Mouse (Mus musculus) limb, embryonic 15.5 days (tissue): ENCODE data around the gene Garnl3. TPM values are rescaled to one million over a fixed set of nuclear protein-coding genes. Genes with fewer than 3 reads are reported as not detected.

Experiments
- ATAC-seq: fragments of 200-750 bp; cut with Nextera tagmentation; 2 replicates; pipeline ENCODE4 v1.8.0; 2017; ENCODE audit warnings: low read depth, moderate TSS enrichment; ENCODE audit not compliant: insufficient number of reproducible peaks, low FRiP score, low TSS enrichment
- H3K27ac ChIP-seq: fragments of 300-500 bp; sonication (generic); 2 replicates; pipeline ENCODE4 v1.5.1; 2015; ENCODE audit warnings: moderate library complexity, mild to moderate bottlenecking, inconsistent platforms
- H3K27me3 ChIP-seq: fragments of 300-500 bp; sonication (generic); 2 replicates; pipeline ENCODE4 v1.6.1; 2015; ENCODE audit warnings: inconsistent platforms
- H3K36me3 ChIP-seq: fragments of 300-500 bp; sonication (generic); 2 replicates; pipeline ENCODE4 v1.6.1; 2015; ENCODE audit warnings: inconsistent platforms
- H3K4me1 ChIP-seq: fragments of 300-500 bp; sonication (generic); 2 replicates; pipeline ENCODE4 v1.6.1; 2015; ENCODE audit warnings: inconsistent platforms
- H3K4me2 ChIP-seq: fragments of 300-500 bp; sonication (generic); 2 replicates; pipeline ENCODE4 v1.6.1; 2015; ENCODE audit warnings: mild to moderate bottlenecking, inconsistent platforms
- H3K4me3 ChIP-seq: fragments of 300-500 bp; sonication (generic); 2 replicates; pipeline ENCODE4 v1.5.1; 2015; ENCODE audit warnings: mild to moderate bottlenecking, inconsistent platforms
- H3K9ac ChIP-seq: fragments of 300-500 bp; sonication (generic); 2 replicates; pipeline ENCODE4 v1.6.1; 2015; ENCODE audit warnings: inconsistent platforms
- H3K9me3 ChIP-seq: fragments of 300-500 bp; sonication (generic); 2 replicates; pipeline ENCODE4 v1.6.1; 2016; ENCODE audit warnings: inconsistent platforms
- WGBS: fragments of 180-500 bp; shearing (Covaris S2); methylation state at CpG from one replicate; pipeline ENCODE4 v1.1.7; 2015; 5-methylcytosine and 5-hydroxymethylcytosine counted together
- polyA plus RNA-seq: library from polyadenylated mRNA; unstranded; fragments of >200 nt; fragmentation: Nextera tagmentation; extraction: Ambion mirVana; gene quantifications from 2 replicates; pipeline ENCODE4 v1.2.1, GENCODE M21; 2015

The Garnl3 gene
- polyA plus RNA-seq, 1 experiment from 2014 or later: 8.8 TPM

GRCm38 (mm10) chr2:33005041-33005440 is 126.4 kb downstream of the Garnl3 start:
- no peaks in the 10 kb centered on the region for H3K27me3 ChIP-seq
- no peak overlapping the region for H3K4me3 ChIP-seq
- H3K9ac ChIP-seq: no peak overlapping the region
- WGBS: 56% methylated on average over 5 of the region's 5 CpGs
- no peak for ATAC-seq
- no peaks in the 10 kb centered on the region for H3K4me1 ChIP-seq
- H3K4me2 ChIP-seq: no peak overlapping the region
- no peak overlapping the region for H3K27ac ChIP-seq
- peaks cover 6% of the 10 kb centered on the region; the same call in 1 of the 2 replicates for H3K36me3 ChIP-seq
- H3K9me3 ChIP-seq: no peaks in the 10 kb centered on the region

GRCm38 (mm10) chr2:33002144-33002543 is 129.3 kb downstream of the Garnl3 start:
- H3K9ac ChIP-seq: no peak overlapping the region
- H3K36me3 ChIP-seq: peaks cover 6% of the 10 kb centered on the region; the same call in 1 of the 2 replicates
- no peaks in the 10 kb centered on the region for H3K9me3 ChIP-seq
- no peaks in the 10 kb centered on the region for H3K4me1 ChIP-seq
- ATAC-seq: no peak
- no peak overlapping the region for H3K27ac ChIP-seq
- H3K4me3 ChIP-seq: no peak overlapping the region
- 78% methylated on average over 7 of the region's 7 CpGs for WGBS
- H3K27me3 ChIP-seq: no peaks in the 10 kb centered on the region
- no peak overlapping the region for H3K4me2 ChIP-seq

- no peak overlapping the region for H3K4me2 ChIP-seq
- no peaks in the 10 kb centered on the region for H3K9me3 ChIP-seq
- H3K4me1 ChIP-seq: no peaks in the 10 kb centered on the region
- 86% methylated on average over 2 of the region's 2 CpGs for WGBS
- no peak overlapping the region for H3K9ac ChIP-seq
- H3K27me3 ChIP-seq: no peaks in the 10 kb centered on the region
- ATAC-seq: no peak
- H3K36me3 ChIP-seq: no peaks in the 10 kb centered on the region
- H3K27ac ChIP-seq: no peak overlapping the region
- H3K4me3 ChIP-seq: no peak overlapping the region
Observed at GRCm38 (mm10) chr2:32999752-33000151, 131.7 kb downstream of the Garnl3 start.

- WGBS: 66% methylated on average over 4 of the region's 4 CpGs
- Histone ChIP-seq H3K9ac (no peak overlapping the region), H3K9me3 (no peaks in the 10 kb centered on the region), H3K4me1 (no peaks in the 10 kb centered on the region), H3K27me3 (no peaks in the 10 kb centered on the region), H3K4me2 (no peak overlapping the region), H3K27ac (no peak overlapping the region), H3K4me3 (no peak overlapping the region), H3K36me3 (no peaks in the 10 kb centered on the region)
- no peak for ATAC-seq
Observed at GRCm38 (mm10) chr2:32997792-32998191, 133.7 kb downstream of the Garnl3 start.

GRCm38 (mm10) chr2:32997081-32997480 is 134.4 kb downstream of the Garnl3 start:
- Histone ChIP-seq H3K27ac (no peak overlapping the region), H3K9ac (no peak overlapping the region), H3K4me1 (no peaks in the 10 kb centered on the region), H3K9me3 (no peaks in the 10 kb centered on the region), H3K36me3 (no peaks in the 10 kb centered on the region), H3K4me2 (no peak overlapping the region), H3K27me3 (no peaks in the 10 kb centered on the region), H3K4me3 (no peak overlapping the region)
- WGBS: 77% methylated on average over 6 of the region's 6 CpGs
- no peak for ATAC-seq

- Histone ChIP-seq H3K9ac (no peak overlapping the region), H3K27me3 (no peaks in the 10 kb centered on the region), H3K9me3 (no peaks in the 10 kb centered on the region), H3K36me3 (no peaks in the 10 kb centered on the region), H3K27ac (no peak overlapping the region), H3K4me3 (no peak overlapping the region), H3K4me1 (no peaks in the 10 kb centered on the region), H3K4me2 (no peak overlapping the region)
- WGBS: 62% methylated on average over 6 of the region's 6 CpGs
- no peak for ATAC-seq
Observed at GRCm38 (mm10) chr2:32992130-32992529, 139.3 kb downstream of the Garnl3 start.

- no peaks in the 10 kb centered on the region for H3K4me1 ChIP-seq
- no peaks in the 10 kb centered on the region for H3K9me3 ChIP-seq
- H3K9ac ChIP-seq: no peak overlapping the region
- H3K4me2 ChIP-seq: no peak overlapping the region
- ATAC-seq: no peak
- 67% methylated on average over 13 of the region's 13 CpGs for WGBS
- no peaks in the 10 kb centered on the region for H3K36me3 ChIP-seq
- H3K27me3 ChIP-seq: no peaks in the 10 kb centered on the region
- no peak overlapping the region for H3K4me3 ChIP-seq
- no peak overlapping the region for H3K27ac ChIP-seq
Observed at GRCm38 (mm10) chr2:32990167-32990832, 141.2 kb downstream of the Garnl3 start.

GRCm38 (mm10) chr2:32989376-32989775 is 142.1 kb downstream of the Garnl3 start:
- Histone ChIP-seq H3K27me3 (no peaks in the 10 kb centered on the region), H3K9me3 (no peaks in the 10 kb centered on the region), H3K4me2 (no peak overlapping the region), H3K4me3 (no peak overlapping the region), H3K36me3 (no peaks in the 10 kb centered on the region), H3K27ac (no peak overlapping the region), H3K4me1 (no peaks in the 10 kb centered on the region), H3K9ac (no peak overlapping the region)
- WGBS: 58% methylated on average over 3 of the region's 3 CpGs
- ATAC-seq: no peak

GRCm38 (mm10) chr2:32985844-32986243 is 145.6 kb downstream of the Garnl3 start:
- no peak overlapping the region for H3K4me3 ChIP-seq
- peaks cover 17% of the 10 kb centered on the region for H3K4me1 ChIP-seq
- WGBS: 62% methylated on average over 8 of the region's 8 CpGs
- ATAC-seq: no peak
- no peak overlapping the region for H3K9ac ChIP-seq
- H3K4me2 ChIP-seq: no peak overlapping the region
- no peaks in the 10 kb centered on the region for H3K36me3 ChIP-seq
- no peak overlapping the region for H3K27ac ChIP-seq
- no peaks in the 10 kb centered on the region for H3K9me3 ChIP-seq
- H3K27me3 ChIP-seq: no peaks in the 10 kb centered on the region

- peaks cover 19% of the 10 kb centered on the region for H3K4me1 ChIP-seq
- H3K27ac ChIP-seq: no peak overlapping the region
- 44% methylated on average over 6 of the region's 6 CpGs for WGBS
- ATAC-seq: no peak
- H3K9me3 ChIP-seq: no peaks in the 10 kb centered on the region
- H3K27me3 ChIP-seq: no peaks in the 10 kb centered on the region
- no peak overlapping the region for H3K4me2 ChIP-seq
- no peak overlapping the region for H3K9ac ChIP-seq
- H3K36me3 ChIP-seq: no peaks in the 10 kb centered on the region
- no peak overlapping the region for H3K4me3 ChIP-seq
Observed at GRCm38 (mm10) chr2:32983617-32984016, 147.8 kb downstream of the Garnl3 start.

- no peaks in the 10 kb centered on the region for H3K9me3 ChIP-seq
- H3K4me1 ChIP-seq: peaks cover 19% of the 10 kb centered on the region
- ATAC-seq: no peak
- WGBS: 6% methylated on average over 4 of the region's 4 CpGs
- H3K9ac ChIP-seq: no peak overlapping the region
- H3K36me3 ChIP-seq: no peaks in the 10 kb centered on the region; the same call in 1 of the 2 replicates
- H3K4me2 ChIP-seq: peak overlapping the region; percentile 99
- no peak overlapping the region for H3K27ac ChIP-seq
- H3K4me3 ChIP-seq: peak overlapping the region; percentile 82
- H3K27me3 ChIP-seq: no peaks in the 10 kb centered on the region
Observed at GRCm38 (mm10) chr2:32982700-32983099, 148.8 kb downstream of the Garnl3 start.

- H3K9me3 ChIP-seq: no peaks in the 10 kb centered on the region
- H3K9ac ChIP-seq: peak within 1 kb of the TSS; percentile 90
- no peaks in the 10 kb centered on the region; the same call in 1 of the 2 replicates for H3K36me3 ChIP-seq
- peak; percentile 96 for ATAC-seq
- H3K4me1 ChIP-seq: peaks cover 19% of the 10 kb centered on the region
- H3K27ac ChIP-seq: peak within 1 kb of the TSS; percentile 69
- WGBS: under 1% methylated on average over 50 of the region's 50 CpGs
- H3K27me3 ChIP-seq: no peaks in the 10 kb centered on the region
- H3K4me2 ChIP-seq: peak within 1 kb of the TSS; percentile 99
- peak within 1 kb of the TSS; percentile 82 for H3K4me3 ChIP-seq
Observed at GRCm38 (mm10) chr2:32981725-32982271, 149.7 kb downstream of the Garnl3 start, which contains the start of gene Slc2a8. Gene Slc2a8, minus strand, starts transcription at chr2:32982083.
